Mouse (Mus musculus): ENCODE data around the gene Cnbd2.

DNA sequence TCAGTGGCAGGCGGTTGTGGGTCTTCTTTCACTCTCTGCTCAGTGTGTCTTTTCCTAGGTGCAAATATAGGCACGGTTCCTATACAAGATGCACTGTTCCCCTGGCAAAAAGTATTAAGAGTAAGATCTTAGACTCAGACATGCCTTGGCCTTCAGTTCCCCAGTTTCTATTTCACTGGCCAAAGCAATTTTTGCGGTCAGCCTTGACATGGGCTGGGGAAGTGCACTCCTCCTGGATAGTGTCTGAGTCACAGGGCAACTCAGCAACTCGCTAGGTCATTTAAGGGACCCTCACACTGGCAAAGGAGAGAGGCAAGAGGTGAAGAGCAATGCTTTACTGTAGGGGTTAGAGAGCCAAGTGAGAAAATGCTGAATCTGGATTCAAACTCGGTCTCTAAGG, 103.6 kb downstream of the Cnbd2 start:
- no peak for TF ChIP-seq POLR2A (IDR thresholded peaks at IDR 0.05; ENCODE audit: borderline replicate concordance, low read depth, low read length)
- TF ChIP-seq CTCF (IDR thresholded peaks at IDR 0.05; ENCODE audit: low read depth, low read length), result no peak

All from bone marrow macrophage, adult 2 months (primary cell).